Mouse (Mus musculus) embryonic facial prominence, embryonic 13.5 days (tissue): ENCODE measurements around the gene Tubb4b. TPM values are rescaled to one million over a fixed set of nuclear protein-coding genes. Genes with fewer than 3 reads are reported as not detected.

Experiments
- ATAC-seq: fragments of 200-750 bp; cut with Nextera tagmentation; 2 replicates; pipeline ENCODE4 v1.8.0; 2017; ENCODE audit warnings: low read depth; ENCODE audit not compliant: insufficient number of reproducible peaks, insufficient read depth, low FRiP score, low TSS enrichment
- H3K27ac ChIP-seq: fragments of 300-500 bp; sonication (generic); 2 replicates; pipeline ENCODE4 v1.5.1; 2015; ENCODE audit warnings: moderate library complexity, mild to moderate bottlenecking, inconsistent platforms
- H3K27me3 ChIP-seq: fragments of 300-500 bp; sonication (generic); 2 replicates; pipeline ENCODE4 v1.6.1; 2015; ENCODE audit warnings: mild to moderate bottlenecking, inconsistent platforms
- H3K36me3 ChIP-seq: fragments of 300-500 bp; sonication (generic); 2 replicates; pipeline ENCODE4 v1.6.1; 2015; ENCODE audit warnings: mild to moderate bottlenecking, inconsistent platforms
- H3K4me1 ChIP-seq: fragments of 300-500 bp; sonication (generic); 2 replicates; pipeline ENCODE4 v1.6.1; 2015; ENCODE audit warnings: inconsistent platforms
- H3K4me2 ChIP-seq: fragments of 300-500 bp; sonication (generic); 2 replicates; pipeline ENCODE4 v1.6.1; 2015; ENCODE audit warnings: moderate library complexity, mild to moderate bottlenecking, inconsistent platforms
- H3K4me3 ChIP-seq: fragments of 300-500 bp; sonication (generic); 2 replicates; pipeline ENCODE4 v1.5.1; 2015; ENCODE audit warnings: mild to moderate bottlenecking, inconsistent platforms
- H3K9ac ChIP-seq: fragments of 300-500 bp; sonication (generic); 2 replicates; pipeline ENCODE4 v1.6.1; 2015; ENCODE audit warnings: mild to moderate bottlenecking, inconsistent platforms
- H3K9me3 ChIP-seq: fragments of 300-500 bp; sonication (generic); 2 replicates; pipeline ENCODE4 v1.6.1; 2016; ENCODE audit warnings: inconsistent platforms
- WGBS: fragments of 180-500 bp; shearing (Covaris S2); methylation state at CpG from one replicate; pipeline ENCODE4 v1.1.7; 2015; ENCODE audit warnings: mixed read lengths; 5-methylcytosine and 5-hydroxymethylcytosine counted together
- polyA plus RNA-seq: library from polyadenylated mRNA; unstranded; fragments of >200 nt; fragmentation: Nextera tagmentation; extraction: Ambion mirVana; gene quantifications from 2 replicates; pipeline ENCODE4 v1.2.1, GENCODE M21; 2015

Tubb4b gene
- polyA plus RNA-seq, 1 experiment from 2014 or later, result 438 TPM

DNA sequence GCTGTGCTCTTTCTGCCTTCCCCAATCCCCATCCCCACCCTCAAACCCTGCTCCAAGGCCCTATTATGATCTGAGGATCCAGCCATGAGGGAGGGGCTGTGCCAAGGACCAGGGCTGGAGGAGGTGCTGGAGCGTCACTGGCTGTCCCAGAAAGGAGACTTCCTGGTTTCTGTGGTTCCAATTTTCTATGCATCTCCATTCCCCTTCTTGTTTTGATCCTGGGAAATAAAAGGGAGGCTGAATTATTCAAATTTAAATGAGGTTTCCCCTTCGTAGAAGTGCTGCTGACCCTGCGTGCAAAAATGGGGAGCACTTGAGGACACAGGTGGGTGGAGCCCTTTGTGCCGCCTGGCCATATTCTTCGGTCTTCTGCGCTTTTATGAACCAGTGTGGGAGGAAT lies 41.8 kb downstream of the Tubb4b start:
- WGBS, result 28% methylated on average over 6 of the region's 6 CpGs
- H3K9ac ChIP-seq, result peak overlapping the region; percentile 51; the same call in 1 of the 2 replicates
- H3K9me3 ChIP-seq, result no peaks in the 10 kb centered on the region
- H3K27me3 ChIP-seq, result peaks cover 94% of the 10 kb centered on the region
- H3K4me1 ChIP-seq, result peaks cover 36% of the 10 kb centered on the region
- H3K4me2 ChIP-seq, result peak overlapping the region; percentile 87
- no peak overlapping the region for H3K27ac ChIP-seq
- no peaks in the 10 kb centered on the region for H3K36me3 ChIP-seq
- no peak for ATAC-seq
- peak overlapping the region; percentile 58 for H3K4me3 ChIP-seq

DNA sequence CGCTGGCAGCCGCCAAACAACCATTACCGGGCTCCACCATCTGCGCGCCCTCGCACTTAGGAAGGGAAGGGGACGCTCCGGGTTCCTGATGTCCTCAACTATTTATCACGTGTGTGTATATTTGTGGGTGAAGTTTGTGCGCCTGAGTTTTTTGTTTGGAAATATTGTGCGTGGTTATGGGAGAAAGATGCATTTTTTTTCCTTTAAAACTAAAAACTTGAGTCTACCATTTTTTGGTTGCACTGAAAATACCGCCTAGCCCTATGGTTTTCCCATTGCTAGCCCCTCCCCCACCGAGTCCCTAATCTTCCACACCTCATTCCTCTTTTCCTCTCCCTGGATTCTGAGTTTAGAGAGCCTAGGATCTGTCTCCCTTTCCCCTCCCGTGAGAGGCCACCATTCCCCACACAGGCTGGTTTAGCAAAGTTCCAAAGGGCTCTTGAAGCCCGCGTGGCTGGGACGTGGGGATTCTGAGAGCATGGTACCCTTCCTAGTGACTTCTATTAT lies 42.6 kb downstream of the Tubb4b start:
- under 1% methylated on average over 17 of the region's 17 CpGs for WGBS
- H3K36me3 ChIP-seq, result no peaks in the 10 kb centered on the region
- ATAC-seq, result no peak
- peak overlapping the region; percentile 67 for H3K9ac ChIP-seq
- peak overlapping the region; percentile 87 for H3K4me2 ChIP-seq
- H3K9me3 ChIP-seq, result no peaks in the 10 kb centered on the region
- H3K27me3 ChIP-seq, result peaks cover 96% of the 10 kb centered on the region
- H3K27ac ChIP-seq, result peak overlapping the region; percentile 81
- H3K4me1 ChIP-seq, result peaks cover 43% of the 10 kb centered on the region
- peak overlapping the region; percentile 58 for H3K4me3 ChIP-seq

DNA sequence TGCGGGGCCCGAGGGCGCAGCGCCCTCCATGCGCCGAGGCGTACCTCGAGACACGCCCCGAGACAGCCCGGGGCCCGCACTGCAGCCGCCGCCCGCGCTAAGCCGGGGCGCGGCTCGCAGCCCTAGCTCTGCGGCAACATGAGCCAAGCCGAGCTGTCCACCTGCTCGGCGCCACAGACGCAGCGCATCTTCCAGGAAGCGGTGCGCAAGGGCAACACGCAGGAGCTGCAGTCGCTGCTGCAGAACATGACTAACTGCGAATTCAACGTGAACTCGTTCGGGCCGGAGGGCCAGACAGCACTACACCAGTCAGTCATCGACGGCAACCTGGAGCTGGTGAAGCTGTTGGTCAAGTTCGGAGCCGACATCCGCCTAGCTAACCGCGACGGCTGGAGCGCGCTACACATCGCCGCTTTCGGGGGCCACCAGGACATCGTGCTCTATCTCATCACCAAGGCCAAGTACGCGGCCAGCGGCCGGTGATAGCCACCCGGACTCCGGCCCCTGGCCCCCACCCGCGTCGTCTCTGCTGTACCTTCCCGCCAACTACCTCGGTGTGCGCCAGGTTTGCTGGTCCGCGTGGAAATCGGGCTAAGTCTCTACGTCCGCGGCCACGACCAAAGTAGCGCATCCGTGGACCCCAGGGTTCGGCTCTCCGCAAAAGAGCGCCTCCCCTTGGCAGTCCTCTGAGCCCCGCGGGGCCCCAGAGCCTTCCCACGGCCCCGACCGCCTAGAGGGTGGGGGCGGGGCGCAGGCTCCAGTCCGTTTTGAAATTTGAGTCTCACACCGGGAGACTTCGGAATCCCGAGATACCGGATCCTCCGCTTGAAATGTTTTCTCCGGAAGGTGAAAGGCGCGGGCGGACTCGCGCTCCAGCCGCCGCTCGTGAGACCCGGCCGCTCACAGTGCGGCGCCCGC lies 43.3 kb downstream of the Tubb4b start:
- peak overlapping the region; percentile 81 for H3K27ac ChIP-seq
- under 1% methylated on average over 98 of the region's 100 CpGs for WGBS
- H3K36me3 ChIP-seq, result no peaks in the 10 kb centered on the region
- H3K9me3 ChIP-seq, result no peaks in the 10 kb centered on the region
- H3K9ac ChIP-seq, result peak overlapping the region; percentile 67
- H3K4me2 ChIP-seq, result peak overlapping the region; percentile 87
- H3K4me1 ChIP-seq, result peaks cover 50% of the 10 kb centered on the region
- ATAC-seq, result peak; percentile 40; the same call in 1 of the 2 replicates
- peak overlapping the region; percentile 58 for H3K4me3 ChIP-seq
- peaks cover 96% of the 10 kb centered on the region for H3K27me3 ChIP-seq

DNA sequence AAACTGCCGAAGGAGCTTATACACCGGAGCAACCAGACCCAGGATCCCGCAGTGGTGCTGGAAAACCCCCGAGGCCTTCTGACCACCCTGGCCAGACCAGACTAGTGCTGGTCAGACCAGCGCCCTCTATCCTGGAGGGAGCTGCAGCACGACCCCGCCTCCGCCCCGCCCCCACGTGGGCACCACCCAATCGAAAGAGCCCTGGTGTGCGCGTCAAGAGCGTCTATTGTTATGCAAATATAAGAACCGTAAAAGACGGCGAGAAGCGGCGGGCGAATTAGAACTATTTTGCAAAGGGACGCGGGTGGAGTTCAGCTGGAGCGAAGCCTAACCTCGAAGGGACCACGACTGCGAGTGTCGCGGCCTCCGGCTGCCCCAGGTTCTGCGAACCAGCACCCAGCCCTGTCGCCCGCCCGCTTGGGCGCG lies 44.0 kb downstream of the Tubb4b start, which contains the start of gene Nrarp:
TSS of gene Nrarp (plus strand) at position 281 of the 426 bp plus-strand sequence.
- ATAC-seq, result peak; percentile 68
- Histone ChIP-seq H3K4me3 (peak within 1 kb of the TSS; percentile 58), H3K36me3 (no peaks in the 10 kb centered on the region), H3K27me3 (peaks cover 100% of the 10 kb centered on the region), H3K27ac (peak within 1 kb of the TSS; percentile 81), H3K4me1 (peaks cover 49% of the 10 kb centered on the region), H3K4me2 (peak within 1 kb of the TSS; percentile 87), H3K9ac (peak within 1 kb of the TSS; percentile 67), H3K9me3 (no peaks in the 10 kb centered on the region)
- under 1% methylated on average over 35 of the region's 35 CpGs for WGBS

DNA sequence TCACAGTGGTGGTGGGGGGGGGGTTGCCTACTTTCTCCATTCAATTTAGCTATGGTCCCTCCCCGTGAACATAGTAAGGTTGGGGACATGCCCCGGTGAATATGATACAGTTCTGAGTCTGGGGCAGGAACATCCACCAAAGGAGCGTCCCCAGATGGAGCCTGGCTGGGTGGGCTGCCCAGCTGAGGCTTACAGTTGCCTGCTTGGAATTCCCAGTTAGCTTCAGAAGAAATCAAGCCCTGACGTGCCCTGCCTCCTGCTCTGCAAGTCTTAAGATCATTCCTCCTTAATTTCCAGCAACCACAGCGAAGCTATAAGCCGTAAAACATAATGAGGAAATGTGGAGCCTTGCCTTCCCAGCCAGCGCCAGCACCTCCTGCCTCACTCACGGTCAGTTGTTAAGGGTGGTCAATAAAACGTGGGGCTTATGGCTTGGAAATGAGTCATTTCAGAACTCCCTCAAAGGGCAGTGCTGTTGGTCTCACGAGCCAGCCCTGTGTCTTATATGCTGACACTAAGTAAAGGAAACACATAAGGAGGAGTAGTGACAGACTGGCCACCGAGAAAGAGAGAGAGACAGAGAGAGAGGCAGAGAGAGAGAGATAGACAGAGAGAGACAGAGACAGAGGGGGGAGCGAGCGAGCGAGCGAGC lies 44.8 kb downstream of the Tubb4b start:
- no peaks in the 10 kb centered on the region for H3K9me3 ChIP-seq
- WGBS, result 42% methylated on average over 15 of the region's 15 CpGs
- H3K27me3 ChIP-seq, result peaks cover 92% of the 10 kb centered on the region
- no peaks in the 10 kb centered on the region for H3K36me3 ChIP-seq
- peak overlapping the region; percentile 87 for H3K4me2 ChIP-seq
- peak overlapping the region; percentile 44; the same call in 1 of the 2 replicates for H3K27ac ChIP-seq
- peak overlapping the region; percentile 58 for H3K4me3 ChIP-seq
- H3K9ac ChIP-seq, result 0 out of 2 replicates have a peak overlapping the region, but pooled peaks have one; percentile 54
- peaks cover 46% of the 10 kb centered on the region for H3K4me1 ChIP-seq
- ATAC-seq, result no peak

DNA sequence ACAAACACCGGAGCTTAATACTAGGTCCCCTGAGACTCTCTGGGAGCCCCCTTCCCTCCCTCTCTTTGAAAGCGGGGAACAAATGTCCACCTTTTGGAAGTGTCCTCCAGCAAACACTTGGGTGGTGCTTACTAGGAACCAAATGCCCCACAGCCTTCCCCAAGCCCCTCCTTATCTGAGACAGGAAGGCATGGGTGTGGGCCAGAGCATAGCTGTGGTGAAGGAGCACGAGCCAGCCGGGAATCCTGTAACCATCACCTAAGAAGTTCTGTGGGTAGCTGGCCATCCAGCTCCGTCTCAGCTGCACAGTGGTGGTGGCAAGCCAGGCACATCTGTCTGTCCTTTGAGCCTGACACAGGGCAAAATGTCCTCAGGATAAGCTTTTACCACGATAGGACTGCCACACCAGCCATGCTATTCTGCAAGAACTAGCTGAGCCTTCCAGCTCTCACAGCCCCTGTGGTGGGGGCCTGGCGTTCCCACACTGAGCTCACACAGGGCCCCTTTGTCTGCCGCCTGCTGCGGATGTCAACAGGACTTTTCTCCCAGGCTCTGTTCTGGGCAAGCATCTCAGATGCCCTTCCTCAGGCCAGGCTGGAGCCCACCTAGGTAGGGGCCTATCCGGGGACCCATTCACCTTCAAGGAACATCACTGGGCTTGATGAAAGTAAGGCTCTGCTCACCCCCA lies 46.1 kb downstream of the Tubb4b start:
- 0 out of 2 replicates have a peak overlapping the region, but pooled peaks have one; percentile 21 for H3K9ac ChIP-seq
- H3K36me3 ChIP-seq, result no peaks in the 10 kb centered on the region
- 18% methylated on average over 10 of the region's 10 CpGs for WGBS
- peak overlapping the region; percentile 62 for H3K27ac ChIP-seq
- H3K4me2 ChIP-seq, result 0 out of 2 replicates have a peak overlapping the region, but pooled peaks have one; percentile 9
- H3K4me3 ChIP-seq, result no peak overlapping the region
- no peak for ATAC-seq
- peaks cover 80% of the 10 kb centered on the region for H3K27me3 ChIP-seq
- no peaks in the 10 kb centered on the region for H3K9me3 ChIP-seq
- H3K4me1 ChIP-seq, result peaks cover 44% of the 10 kb centered on the region

DNA sequence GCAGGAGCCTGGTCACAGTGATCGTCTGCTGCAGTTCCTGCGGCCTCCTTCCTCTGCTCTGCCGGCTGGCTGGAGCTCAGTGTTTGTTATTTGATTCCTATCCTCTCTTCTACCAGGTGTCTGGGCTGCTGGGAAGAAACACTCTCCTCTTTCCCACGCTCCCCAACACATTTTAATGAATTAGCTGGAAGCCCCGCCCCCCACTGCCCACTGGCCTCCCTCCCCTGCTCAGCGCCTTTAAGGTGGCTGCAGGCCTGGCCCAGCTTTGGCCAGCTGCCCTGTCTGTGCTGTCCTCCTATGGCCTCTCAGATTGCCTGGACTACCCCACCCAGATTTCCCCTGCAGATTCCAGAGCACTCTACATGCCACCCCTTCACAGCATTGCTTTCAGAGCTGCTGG lies 46.8 kb downstream of the Tubb4b start:
- H3K4me3 ChIP-seq, result no peak overlapping the region
- H3K36me3 ChIP-seq, result no peaks in the 10 kb centered on the region
- peaks cover 45% of the 10 kb centered on the region for H3K4me1 ChIP-seq
- WGBS, result 8% methylated on average over 6 of the region's 6 CpGs
- peak overlapping the region; percentile 62 for H3K27ac ChIP-seq
- ATAC-seq, result no peak
- 0 out of 2 replicates have a peak overlapping the region, but pooled peaks have one; percentile 1 for H3K9ac ChIP-seq
- H3K4me2 ChIP-seq, result 0 out of 2 replicates have a peak overlapping the region, but pooled peaks have one; percentile 9
- H3K27me3 ChIP-seq, result peaks cover 72% of the 10 kb centered on the region
- no peaks in the 10 kb centered on the region for H3K9me3 ChIP-seq

DNA sequence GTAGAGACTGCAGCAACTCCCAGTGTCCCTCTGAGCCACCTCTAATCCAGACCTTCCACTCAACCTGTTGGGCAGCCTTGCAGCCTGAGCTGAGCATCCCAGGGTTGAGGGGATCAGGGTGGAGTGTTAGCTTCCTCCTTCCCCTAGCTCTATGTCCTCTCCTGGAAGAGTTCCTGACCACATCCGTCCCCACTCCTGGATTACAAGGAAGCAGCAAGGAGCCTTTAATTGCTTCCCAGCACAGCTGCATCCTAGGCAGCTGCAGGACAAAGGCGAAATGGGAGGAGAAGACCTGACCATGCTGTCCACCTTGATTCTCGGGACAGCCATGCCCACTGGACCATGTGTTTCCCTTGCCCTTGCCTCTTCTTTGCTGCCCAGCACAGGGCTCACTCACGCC lies 47.4 kb downstream of the Tubb4b start:
- Histone ChIP-seq H3K27ac (peak overlapping the region; percentile 44; the same call in 1 of the 2 replicates), H3K9me3 (no peaks in the 10 kb centered on the region), H3K27me3 (peaks cover 66% of the 10 kb centered on the region), H3K4me1 (peaks cover 45% of the 10 kb centered on the region), H3K36me3 (no peaks in the 10 kb centered on the region), H3K4me2 (no peak overlapping the region), H3K4me3 (no peak overlapping the region), H3K9ac (0 out of 2 replicates have a peak overlapping the region, but pooled peaks have one; percentile 1)
- WGBS, result 38% methylated on average over 4 of the region's 4 CpGs
- ATAC-seq, result no peak

DNA sequence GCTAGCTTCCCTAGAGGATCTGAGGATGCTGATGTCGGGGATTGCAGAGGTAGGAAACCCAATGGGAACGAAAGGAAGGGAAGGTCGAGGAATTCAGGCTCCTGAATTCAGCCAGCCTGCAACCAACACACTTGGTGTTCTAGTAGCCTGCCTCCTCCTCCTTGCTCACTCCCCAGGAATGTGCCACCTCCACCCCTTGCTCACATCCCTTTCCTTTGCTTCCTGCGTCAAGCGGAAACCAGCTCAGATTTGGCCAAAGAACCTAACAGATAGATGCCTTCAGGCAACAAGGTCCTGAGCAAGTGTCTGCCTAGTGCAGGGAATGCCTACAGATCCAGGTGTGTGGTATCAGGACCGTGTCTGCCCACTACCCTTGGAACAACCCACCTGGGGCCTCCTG lies 47.9 kb downstream of the Tubb4b start:
- no peaks in the 10 kb centered on the region for H3K36me3 ChIP-seq
- H3K27ac ChIP-seq, result peak overlapping the region; percentile 44; the same call in 1 of the 2 replicates
- H3K4me2 ChIP-seq, result no peak overlapping the region
- H3K9ac ChIP-seq, result no peak overlapping the region
- H3K4me1 ChIP-seq, result peaks cover 43% of the 10 kb centered on the region
- peaks cover 61% of the 10 kb centered on the region for H3K27me3 ChIP-seq
- no peaks in the 10 kb centered on the region for H3K9me3 ChIP-seq
- no peak for ATAC-seq
- no peak overlapping the region for H3K4me3 ChIP-seq
- 59% methylated on average over 6 of the region's 6 CpGs for WGBS

DNA sequence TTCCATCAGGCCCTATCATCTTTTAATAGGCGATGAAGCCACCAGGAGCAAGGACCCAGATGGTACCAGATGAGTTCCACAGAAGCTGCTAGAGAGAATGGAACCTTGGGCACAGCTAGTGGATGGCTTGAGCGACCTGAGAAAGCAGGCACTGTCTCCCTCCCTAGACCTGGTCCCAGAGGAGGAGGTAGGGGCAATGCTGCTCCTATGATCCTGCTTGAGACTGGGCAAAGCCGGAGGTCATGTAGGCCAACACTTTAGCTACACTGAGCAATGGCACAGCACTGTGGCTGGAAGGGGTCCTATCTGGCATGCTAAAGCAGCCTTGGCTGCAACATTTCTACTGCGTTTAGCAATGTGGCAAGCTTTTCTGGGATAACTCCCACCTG lies 48.8 kb downstream of the Tubb4b start:
- no peaks in the 10 kb centered on the region for H3K36me3 ChIP-seq
- H3K4me2 ChIP-seq, result no peak overlapping the region
- peaks cover 52% of the 10 kb centered on the region for H3K27me3 ChIP-seq
- no peaks in the 10 kb centered on the region for H3K9me3 ChIP-seq
- H3K27ac ChIP-seq, result no peak overlapping the region
- H3K4me1 ChIP-seq, result peaks cover 34% of the 10 kb centered on the region
- 82% methylated on average over 4 of the region's 4 CpGs for WGBS
- ATAC-seq, result no peak
- no peak overlapping the region for H3K4me3 ChIP-seq
- H3K9ac ChIP-seq, result no peak overlapping the region
